ENCODE assay signal across 8 mouse cellular contexts in the genomic region with DNA sequence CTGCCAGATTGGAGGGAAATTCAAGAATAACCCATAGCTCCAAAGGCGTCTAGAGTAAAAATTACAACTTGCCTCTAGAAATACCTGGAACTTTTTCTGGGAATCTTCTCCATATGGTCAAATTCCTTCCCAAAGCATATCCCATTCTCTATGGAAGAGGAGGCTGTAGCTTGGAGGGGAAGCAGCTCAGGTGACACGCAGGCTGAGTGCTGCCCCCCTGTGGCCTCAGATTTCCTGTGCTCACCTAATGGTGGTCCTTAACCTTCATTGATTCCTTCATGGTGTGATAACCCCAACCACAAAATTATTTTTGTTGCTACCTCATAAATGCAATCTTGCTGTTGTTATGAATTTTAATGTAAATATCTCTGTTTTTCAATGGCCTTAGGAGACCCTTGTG. TPM values are rescaled to one million over a fixed set of nuclear protein-coding genes. Genes with fewer than 3 reads are reported as not detected.
DNase-seq lines count a peak whose midpoint lies in the region; ATAC-seq lines count a peak whose summit lies in the region.

No protein-coding gene starts in this region.

- no peaks in the 10 kb centered on the region for H3K27me3 ChIP-seq in heart, embryonic 11.5 days (ENCODE audit: control insufficient read depth, insufficient read depth, low read length)
- H3K27me3 ChIP-seq in hindbrain, embryonic 16.5 days (replicated peaks; ENCODE audit: control insufficient read depth, insufficient read depth, low read length), result no peaks in the 10 kb centered on the region

- H3K27ac ChIP-seq in heart, embryonic 11.5 days (ENCODE audit: low read depth, low read length), result no peak overlapping the region
- H3K27ac ChIP-seq in hindbrain, embryonic 16.5 days (ENCODE audit: low read depth, low read length), result no peak overlapping the region

- no peaks in the 10 kb centered on the region for H3K9me3 ChIP-seq in heart, embryonic 11.5 days (replicated peaks; ENCODE audit: control insufficient read depth, low read length)
- no peaks in the 10 kb centered on the region for H3K9me3 ChIP-seq in hindbrain, embryonic 16.5 days (ENCODE audit: control insufficient read depth, low read length)

- no peaks in the 10 kb centered on the region for H3K36me3 ChIP-seq in heart, embryonic 11.5 days (ENCODE audit: control insufficient read depth, insufficient read depth, low read length)
- no peaks in the 10 kb centered on the region for H3K36me3 ChIP-seq in hindbrain, embryonic 16.5 days (ENCODE audit: control insufficient read depth, insufficient read depth, low read length)

- H3K4me2 ChIP-seq in heart, embryonic 11.5 days, result no peak overlapping the region
- H3K4me2 ChIP-seq in hindbrain, embryonic 16.5 days (ENCODE audit: low read length), result no peak overlapping the region

- ATAC-seq in heart, embryonic 11.5 days (replicated peaks; ENCODE audit: insufficient number of reproducible peaks, low FRiP score, low TSS enrichment), result no peak
- ATAC-seq in hindbrain, embryonic 16.5 days, result no peak

- H3K9ac ChIP-seq in heart, embryonic 11.5 days (ENCODE audit: low read depth, low read length), result no peak overlapping the region
- no peak overlapping the region for H3K9ac ChIP-seq in hindbrain, embryonic 16.5 days (ENCODE audit: low read depth, low read length)

- DNase-seq in heart, postnatal 4 days, result peak; percentile 69
- peak; percentile 55 for DNase-seq in urinary bladder, postnatal 14 days (ENCODE audit: low spot score)
- DNase-seq in urinary bladder, adult 2 months (ENCODE audit: low spot score), result no peak
- DNase-seq in embryo, embryonic 10 days (ENCODE audit: low spot score), result peak; percentile 71
- DNase-seq in lung, postnatal 14 days, result peak; percentile 73
- DNase-seq in yolk sac, embryonic 10.5 days (ENCODE audit: low spot score), result no peak

- peaks cover 5% of the 10 kb centered on the region; the same call in 1 of the 2 replicates for H3K4me1 ChIP-seq in heart, embryonic 11.5 days (ENCODE audit: control insufficient read depth, insufficient read depth, low read length)
- H3K4me1 ChIP-seq in hindbrain, embryonic 16.5 days (ENCODE audit: control insufficient read depth, insufficient read depth, low read depth, low read length), result no peaks in the 10 kb centered on the region; the same call in 1 of the 2 replicates

- H3K4me3 ChIP-seq in heart, embryonic 11.5 days (ENCODE audit: low read depth, low read length), result no peak overlapping the region
- no peak overlapping the region for H3K4me3 ChIP-seq in hindbrain, embryonic 16.5 days (ENCODE audit: low read length)

- 37% methylated on average over 2 of the region's 2 CpGs for WGBS in heart, embryonic 11.5 days (ENCODE audit: insufficient replicate concordance)
- WGBS in hindbrain, embryonic 16.5 days, result 49% methylated on average over 2 of the region's 2 CpGs

RNA-seq across cellular contexts. Expression of a gene that starts 45.9 kb away (rescaled TPM):
- 1 to 10 TPM; 3.9 to 4.1 TPM for total RNA-seq in heart, postnatal 4 days (2021)
- 7.2 and 8.1 TPM in 2 replicates for polyA plus RNA-seq in heart, embryonic 11.5 days (2014; fragmentation: Nextera tagmentation; extraction: Ambion mirVana)
- 0.44 and 0.48 TPM in 2 replicates for polyA plus RNA-seq in urinary bladder, adult 2 months (2012; rRNA removed)
- polyA plus RNA-seq in hindbrain, embryonic 16.5 days (2015; fragmentation: Nextera tagmentation; extraction: Ambion mirVana), result 44.2 and 44.6 TPM in 2 replicates

RNA-seq across cellular contexts. Expression of a gene that starts 51.2 kb away (rescaled TPM):
- 10 to 100 TPM; 51.9 to 62.0 TPM for total RNA-seq in heart, postnatal 4 days (2021)
- polyA plus RNA-seq in heart, embryonic 11.5 days (2014; fragmentation: Nextera tagmentation; extraction: Ambion mirVana), result 38.5 and 45.3 TPM in 2 replicates
- polyA plus RNA-seq in urinary bladder, adult 2 months (2012; rRNA removed), result 86.5 and 115 TPM in 2 replicates
- polyA plus RNA-seq in hindbrain, embryonic 16.5 days (2015; fragmentation: Nextera tagmentation; extraction: Ambion mirVana), result 8.9 and 10.5 TPM in 2 replicates

Comparison
In these comparisons a context has a peak if more than half of its experiments do, and no peak if none do; other contexts are left out.
1. DNase-seq: peak in heart, postnatal 4 days (single experiment), urinary bladder, postnatal 14 days (single experiment), embryo, embryonic 10 days (single experiment) and lung, postnatal 14 days (single experiment); none in urinary bladder, adult 2 months (single experiment) and yolk sac, embryonic 10.5 days (single experiment).